Mouse (Mus musculus) inflammation-experienced regulatory T-cells, adult 16 weeks (primary cell): ENCODE results near the gene Gm21874. TPM values are rescaled to one million over a fixed set of nuclear protein-coding genes. Genes with fewer than 3 reads are reported as not detected.

Source experiments
- polyA plus RNA-seq: library from polyadenylated mRNA; unstranded; fragments of 100-300 nt; shearing (Covaris generic); gene quantifications from one replicate; pipeline ENCODE4 v1.2.1, GENCODE M21; 2017

The Gm21874 gene
- polyA plus RNA-seq: not detected

DNA sequence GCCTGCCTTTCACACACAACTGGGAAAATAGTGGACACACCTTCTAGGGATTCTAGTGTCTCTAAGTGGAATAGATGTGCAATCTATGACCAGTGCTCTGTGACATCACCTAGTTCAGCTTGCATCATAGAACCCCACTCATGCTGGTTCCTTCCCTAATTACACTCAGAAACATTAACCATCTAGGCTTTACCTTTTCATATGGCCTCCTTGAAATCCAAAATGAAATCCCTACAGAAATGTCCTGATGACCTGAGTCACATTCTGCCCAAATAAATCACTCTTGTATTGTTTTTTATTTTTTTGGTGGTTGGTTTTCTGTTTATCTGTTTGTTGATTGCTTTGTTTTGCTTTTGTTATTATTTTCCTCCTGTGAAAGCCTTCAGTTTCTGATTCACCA is at the start of gene Gm21874:
Gm21874 (minus strand) TSS at position 101 of the 400 bp plus-strand sequence.

Other genes with a start within 250 kb of the Gm21874 start
- not detected for gene Gm21721, start 214.0 kb downstream of the Gm21874 start, polyA plus RNA-seq
- not detected for gene Gm21812, start 69.0 kb downstream of the Gm21874 start, polyA plus RNA-seq